Mouse (Mus musculus) cortical plate, adult 2 months (tissue): Measurements from ENCODE around the gene Palm.

ENCODE experiments used
- CTCF ChIP-seq: fragments of 200-500 bp; IDR thresholded peaks from 2 replicates; pipeline ENCODE4 v1.5.1; 2011; ENCODE audit warnings: mild to moderate bottlenecking, control low read depth, low read length; ENCODE audit not compliant: insufficient read depth; ENCODE audit errors: extremely low read depth
- POLR2A ChIP-seq: fragments of 200-500 bp; IDR thresholded peaks from 2 replicates; pipeline ENCODE4 v1.6.1; 2011; ENCODE audit warnings: mild to moderate bottlenecking, low read length, control low read depth; ENCODE audit not compliant: insufficient read depth; ENCODE audit errors: extremely low read depth

DNA sequence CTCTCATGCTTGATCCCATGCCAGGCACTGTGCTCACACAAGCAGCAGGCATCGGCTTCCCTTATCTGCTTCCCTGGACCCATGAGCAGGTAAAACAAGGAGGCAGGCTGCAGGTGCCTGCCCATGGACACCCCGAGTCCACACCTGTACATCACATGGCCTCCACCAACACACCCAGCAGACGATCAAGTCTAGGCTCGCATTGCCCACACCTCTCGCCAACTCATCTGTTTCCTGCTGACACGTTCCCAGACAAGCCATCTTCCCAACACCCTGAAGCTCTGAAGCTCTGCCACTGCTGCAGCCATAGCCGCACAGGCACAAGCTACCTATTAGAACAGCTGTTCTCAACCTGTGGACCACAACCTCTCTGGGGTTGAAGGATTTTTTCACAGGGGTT lies 29.1 kb upstream of the Palm start:
- TF ChIP-seq POLR2A (no peak), CTCF (no peak)
